Mouse (Mus musculus) embryonic facial prominence, embryonic 15.5 days (tissue): ENCODE measurements around the gene Scn4a. TPM values are rescaled to one million over a fixed set of nuclear protein-coding genes. Genes with fewer than 3 reads are reported as not detected.

ENCODE experiments used
- ATAC-seq: fragments of 200-750 bp; cut with Nextera tagmentation; 2 replicates; pipeline ENCODE4 v1.8.0; 2017; ENCODE audit warnings: low read depth, moderate TSS enrichment; ENCODE audit not compliant: insufficient number of reproducible peaks, low FRiP score, low TSS enrichment
- H3K27ac ChIP-seq: fragments of 300-500 bp; sonication (generic); replicated peaks from 2 replicates; pipeline ENCODE4 v1.5.1; 2015; ENCODE audit warnings: mild to moderate bottlenecking, inconsistent platforms
- H3K27me3 ChIP-seq: fragments of 300-500 bp; sonication (generic); 2 replicates; pipeline ENCODE4 v1.6.1; 2015; ENCODE audit warnings: inconsistent platforms
- H3K36me3 ChIP-seq: fragments of 300-500 bp; sonication (generic); 2 replicates; pipeline ENCODE4 v1.6.1; 2015; ENCODE audit warnings: mild to moderate bottlenecking, inconsistent platforms
- H3K4me1 ChIP-seq: fragments of 300-500 bp; sonication (generic); 2 replicates; pipeline ENCODE4 v1.6.1; 2015; ENCODE audit warnings: inconsistent platforms
- H3K4me2 ChIP-seq: fragments of 300-500 bp; sonication (generic); replicated peaks from 2 replicates; pipeline ENCODE4 v1.6.1; 2015; ENCODE audit warnings: mild to moderate bottlenecking, inconsistent platforms
- H3K4me3 ChIP-seq: fragments of 300-500 bp; sonication (generic); replicated peaks from 2 replicates; pipeline ENCODE4 v1.5.1; 2015; ENCODE audit warnings: mild to moderate bottlenecking, inconsistent platforms
- H3K9ac ChIP-seq: fragments of 300-500 bp; sonication (generic); 2 replicates; pipeline ENCODE4 v1.6.1; 2015; ENCODE audit warnings: inconsistent platforms
- H3K9me3 ChIP-seq: fragments of 300-500 bp; sonication (generic); replicated peaks from 2 replicates; pipeline ENCODE4 v1.6.1; 2016; ENCODE audit warnings: inconsistent platforms
- WGBS: fragments of 180-500 bp; shearing (Covaris S2); methylation state at CpG from one replicate; pipeline ENCODE4 v1.1.7; 2015; 5-methylcytosine and 5-hydroxymethylcytosine counted together
- polyA plus RNA-seq: library from polyadenylated mRNA; unstranded; fragments of >200 nt; fragmentation: Nextera tagmentation; extraction: Ambion mirVana; gene quantifications from 2 replicates; pipeline ENCODE4 v1.2.1, GENCODE M21; 2015

Scn4a gene
- polyA plus RNA-seq, 1 experiment from 2014 or later: 0.68 TPM

GRCm38 (mm10) chr11:106314333-106314812, 38.7 kb downstream of the Scn4a start, which contains the start of gene Cd79b:
TSS of gene Cd79b (minus strand) at chr11:106314762.
- H3K36me3 ChIP-seq: no peaks in the 10 kb centered on the region
- no peak within 1 kb of the TSS for H3K9ac ChIP-seq
- H3K4me3 ChIP-seq: no peak within 1 kb of the TSS
- no peaks in the 10 kb centered on the region for H3K27me3 ChIP-seq
- 31% methylated on average over 9 of the region's 9 CpGs for whole genome bisulfite sequencing
- peaks cover 40% of the 10 kb centered on the region; the same call in 1 of the 2 replicates for H3K4me1 ChIP-seq
- no peak within 1 kb of the TSS; the same call in 1 of the 2 replicates for H3K27ac ChIP-seq
- H3K9me3 ChIP-seq: no peaks in the 10 kb centered on the region
- no peak for ATAC-seq
- H3K4me2 ChIP-seq: no peak within 1 kb of the TSS

GRCm38 (mm10) chr11:106313533-106313932, 39.6 kb downstream of the Scn4a start:
- no peak for ATAC-seq
- H3K9ac ChIP-seq: no peak overlapping the region
- H3K4me3 ChIP-seq: no peak overlapping the region
- H3K27ac ChIP-seq: no peak overlapping the region
- H3K4me1 ChIP-seq: peaks cover 34% of the 10 kb centered on the region; the same call in 1 of the 2 replicates
- no peak overlapping the region for H3K4me2 ChIP-seq
- WGBS: 45% methylated on average over 5 of the region's 5 CpGs
- H3K27me3 ChIP-seq: no peaks in the 10 kb centered on the region
- H3K36me3 ChIP-seq: no peaks in the 10 kb centered on the region
- no peaks in the 10 kb centered on the region for H3K9me3 ChIP-seq

- Histone ChIP-seq H3K27ac (no peak overlapping the region), H3K4me1 (peaks cover 28% of the 10 kb centered on the region), H3K9ac (no peak overlapping the region), H3K36me3 (no peaks in the 10 kb centered on the region), H3K4me2 (no peak overlapping the region), H3K9me3 (no peaks in the 10 kb centered on the region), H3K4me3 (no peak overlapping the region), H3K27me3 (no peaks in the 10 kb centered on the region)
- ATAC-seq: no peak
- WGBS: 62% methylated on average over 5 of the region's 5 CpGs
Observed at GRCm38 (mm10) chr11:106310123-106310522, 43.0 kb downstream of the Scn4a start.

GRCm38 (mm10) chr11:106308162-106308561, 44.9 kb downstream of the Scn4a start:
- Histone ChIP-seq H3K36me3 (no peaks in the 10 kb centered on the region), H3K4me3 (no peak overlapping the region), H3K9ac (no peak overlapping the region), H3K4me2 (no peak overlapping the region), H3K4me1 (peaks cover 12% of the 10 kb centered on the region; the same call in 1 of the 2 replicates), H3K27me3 (no peaks in the 10 kb centered on the region), H3K27ac (no peak overlapping the region), H3K9me3 (no peaks in the 10 kb centered on the region)
- no peak for ATAC-seq
- 82% methylated on average over 11 of the region's 11 CpGs for WGBS

- Histone ChIP-seq H3K9ac (no peak overlapping the region), H3K36me3 (no peaks in the 10 kb centered on the region), H3K4me3 (no peak overlapping the region), H3K27ac (no peak overlapping the region), H3K9me3 (no peaks in the 10 kb centered on the region), H3K4me1 (peaks cover 10% of the 10 kb centered on the region; the same call in 1 of the 2 replicates), H3K27me3 (no peaks in the 10 kb centered on the region), H3K4me2 (no peak overlapping the region)
- no peak for ATAC-seq
- WGBS: 63% methylated on average over 5 of the region's 5 CpGs
Observed at GRCm38 (mm10) chr11:106307432-106307831, 45.7 kb downstream of the Scn4a start.

GRCm38 (mm10) chr11:106306758-106307157, 46.3 kb downstream of the Scn4a start:
- Histone ChIP-seq H3K4me2 (no peak overlapping the region), H3K4me1 (peaks cover 10% of the 10 kb centered on the region; the same call in 1 of the 2 replicates), H3K27ac (no peak overlapping the region), H3K4me3 (no peak overlapping the region), H3K9ac (no peak overlapping the region), H3K36me3 (no peaks in the 10 kb centered on the region), H3K27me3 (no peaks in the 10 kb centered on the region), H3K9me3 (no peaks in the 10 kb centered on the region)
- WGBS: 86% methylated on average over 9 of the region's 9 CpGs
- ATAC-seq: no peak

GRCm38 (mm10) chr11:106306065-106306385, 47.1 kb downstream of the Scn4a start:
- 79% methylated on average over 3 of the region's 3 CpGs for WGBS

GRCm38 (mm10) chr11:106305348-106306064, 47.6 kb downstream of the Scn4a start:
- peaks cover 10% of the 10 kb centered on the region; the same call in 1 of the 2 replicates for H3K4me1 ChIP-seq
- H3K4me2 ChIP-seq: no peak overlapping the region
- H3K9ac ChIP-seq: no peak overlapping the region
- H3K9me3 ChIP-seq: no peaks in the 10 kb centered on the region
- no peak overlapping the region for H3K4me3 ChIP-seq
- no peaks in the 10 kb centered on the region for H3K36me3 ChIP-seq
- no peak for ATAC-seq
- whole genome bisulfite sequencing: 73% methylated on average over 10 of the region's 10 CpGs
- H3K27ac ChIP-seq: no peak overlapping the region
- no peaks in the 10 kb centered on the region for H3K27me3 ChIP-seq

More at GRCm38 (mm10) chr11:106306065-106306385, 47.1 kb downstream of the Scn4a start:
- no peaks in the 10 kb centered on the region for H3K9me3 ChIP-seq
- H3K4me3 ChIP-seq: no peak overlapping the region
- no peaks in the 10 kb centered on the region for H3K27me3 ChIP-seq
- no peak overlapping the region for H3K4me2 ChIP-seq
- no peak overlapping the region for H3K9ac ChIP-seq
- H3K27ac ChIP-seq: no peak overlapping the region
- H3K36me3 ChIP-seq: no peaks in the 10 kb centered on the region
- no peak for ATAC-seq
- H3K4me1 ChIP-seq: peaks cover 10% of the 10 kb centered on the region; the same call in 1 of the 2 replicates

- no peaks in the 10 kb centered on the region for H3K9me3 ChIP-seq
- ATAC-seq: no peak
- H3K4me1 ChIP-seq: peaks cover 4% of the 10 kb centered on the region; the same call in 1 of the 2 replicates
- H3K27me3 ChIP-seq: no peaks in the 10 kb centered on the region
- H3K4me2 ChIP-seq: no peak overlapping the region
- H3K36me3 ChIP-seq: no peaks in the 10 kb centered on the region
- 14% methylated on average over 2 of the region's 2 CpGs for WGBS
- no peak overlapping the region for H3K9ac ChIP-seq
- no peak overlapping the region for H3K27ac ChIP-seq
- H3K4me3 ChIP-seq: no peak overlapping the region
Observed at GRCm38 (mm10) chr11:106302634-106303033, 50.5 kb downstream of the Scn4a start.

- Histone ChIP-seq H3K9me3 (no peaks in the 10 kb centered on the region), H3K4me2 (no peak within 1 kb of the TSS), H3K27ac (no peak within 1 kb of the TSS), H3K27me3 (no peaks in the 10 kb centered on the region), H3K9ac (no peak within 1 kb of the TSS), H3K4me3 (no peak within 1 kb of the TSS), H3K36me3 (no peaks in the 10 kb centered on the region), H3K4me1 (peaks cover 4% of the 10 kb centered on the region; the same call in 1 of the 2 replicates)
- 79% methylated on average over 9 of the region's 9 CpGs for WGBS
- ATAC-seq: no peak
Observed at GRCm38 (mm10) chr11:106301765-106302164, 51.3 kb downstream of the Scn4a start, which contains the start of gene Gh. TSS of gene Gh (minus strand) at chr11:106301865.

GRCm38 (mm10) chr11:106291861-106292260, 61.2 kb downstream of the Scn4a start:
- H3K4me1 ChIP-seq: peaks cover 11% of the 10 kb centered on the region
- no peak overlapping the region for H3K27ac ChIP-seq
- H3K9ac ChIP-seq: no peak overlapping the region
- ATAC-seq: no peak
- H3K9me3 ChIP-seq: no peaks in the 10 kb centered on the region
- H3K27me3 ChIP-seq: no peaks in the 10 kb centered on the region
- H3K4me2 ChIP-seq: no peak overlapping the region
- H3K4me3 ChIP-seq: no peak overlapping the region
- 88% methylated on average over 2 of the region's 2 CpGs for whole genome bisulfite sequencing
- no peaks in the 10 kb centered on the region for H3K36me3 ChIP-seq
